8 mouse cellular contexts compared by ENCODE assay signal in genomic region chr5:125024002-125024401, GRCm38 (mm10). TPM values are rescaled to one million over a fixed set of nuclear protein-coding genes. Genes with fewer than 3 reads are reported as not detected.
DNase-seq lines count a peak whose midpoint lies in the region.

No protein-coding gene starts in this region.

- DNase-seq in cerebellum, postnatal 36 days, result peak; percentile 50 to 55
- DNase-seq in cerebellum, adult 8-10 months, result no peak
- DNase-seq in left cerebral cortex, postnatal 4 days, result peak; percentile 67
- DNase-seq in left cerebral cortex, adult 9 months (ENCODE audit: low spot score in 2 of 2), result no peak
- DNase-seq in ES-CJ7 (ENCODE audit: low read depth, low spot score), result peak; percentile 20
- DNase-seq in induced T-regulatory cell, adult 2 months (ENCODE audit: low read depth), result peak; percentile 25
- no peak for DNase-seq in urinary bladder, postnatal 25 days (ENCODE audit: low spot score)
- DNase-seq in natural killer cell, adult 2 months (ENCODE audit: low spot score in 2 of 2), result no peak

- intact Hi-C loops in left cerebral cortex, postnatal 4 days (cut with DNase I), result loop anchor here (5.0 kb wide), 1 partner anchor 117 kb away; no protein-coding TSS in a partner anchor

RNA-seq across cellular contexts. Expression of gene Rflna, which starts 21.0 kb away (rescaled TPM):
- 1 to 10 TPM; 2.0 to 2.1 TPM for total RNA-seq in left cerebral cortex, postnatal 4 days (2021)

Comparison
In these comparisons a context has a peak if more than half of its experiments do, and no peak if none do; other contexts are left out.
1. DNase-seq: peak in cerebellum, postnatal 36 days (2 of 2), left cerebral cortex, postnatal 4 days (single experiment), ES-CJ7 (single experiment) and induced T-regulatory cell, adult 2 months (single experiment); none in cerebellum, adult 8-10 months (single experiment), left cerebral cortex, adult 9 months (0 of 2), urinary bladder, postnatal 25 days (single experiment) and natural killer cell, adult 2 months (0 of 2).